Mouse (Mus musculus): ENCODE data around the gene Gm42906.

GRCm38 (mm10) chr5:151092886-151093665, 334.9 kb downstream of the Gm42906 start:
- TF ChIP-seq POLR2A (IDR thresholded peaks at IDR 0.05; ENCODE audit: borderline replicate concordance, extremely low read depth, insufficient read depth, insufficient read length, poor library complexity, severe bottlenecking) (no peak), CTCF (IDR thresholded peaks at IDR 0.05; ENCODE audit: borderline replicate concordance, extremely low read depth, insufficient read depth, insufficient read length) (no peak)

All from brain, embryonic 14.5 days (tissue).